Mouse (Mus musculus): ENCODE measurements around the gene Gm11042. TPM values are rescaled to one million over a fixed set of nuclear protein-coding genes. Genes with fewer than 3 reads are reported as not detected.

Gm11042 gene
- not detected in 2 replicates for polyA plus RNA-seq (2015; fragmentation: Nextera tagmentation; extraction: Ambion mirVana)

DNA sequence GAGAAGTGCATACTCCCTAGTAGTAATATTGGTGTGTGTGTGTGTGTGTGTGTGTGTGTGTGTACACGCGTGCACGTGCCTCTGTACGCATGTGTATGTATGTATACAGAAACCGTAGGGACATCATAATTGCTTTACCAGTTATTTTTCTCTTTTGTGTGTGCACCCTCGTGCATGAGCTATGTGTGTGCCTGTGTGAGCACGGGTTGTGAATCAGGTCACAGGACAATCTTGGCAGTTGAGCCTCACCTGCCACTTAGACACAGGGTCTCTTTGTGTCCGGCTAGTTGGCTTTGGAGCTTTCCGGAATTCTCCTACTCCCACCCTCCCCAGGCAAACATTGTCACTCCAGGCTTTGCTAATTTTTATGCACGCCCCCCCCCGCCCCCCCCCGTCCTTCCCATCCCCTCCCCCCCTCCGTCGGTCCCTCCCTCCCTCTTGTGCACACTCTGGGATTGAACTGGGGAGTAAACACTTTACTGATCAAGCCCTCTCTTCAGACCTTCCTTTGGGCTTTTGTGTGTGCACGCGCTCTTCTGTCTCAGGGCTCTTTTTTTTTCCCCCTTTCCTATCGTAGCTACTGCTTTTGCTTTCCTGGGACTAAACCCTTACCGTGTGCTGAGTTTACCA lies at the start of gene Gm11042:
TSS of gene Gm11042 (minus strand) at position 51 of the 630 bp plus-strand sequence.
- 19% methylated on average over 18 of the region's 18 CpGs for WGBS
- H3K9me3 ChIP-seq = no peaks in the 10 kb centered on the region
- peak within 1 kb of the TSS; percentile 58 for H3K4me2 ChIP-seq (replicated peaks)
- ATAC-seq (replicated peaks) = peak; percentile 82
- peak within 1 kb of the TSS; percentile 61 for H3K9ac ChIP-seq (replicated peaks)
- peak within 1 kb of the TSS; percentile 42 for H3K4me3 ChIP-seq
- no peaks in the 10 kb centered on the region for H3K27me3 ChIP-seq
- H3K4me1 ChIP-seq = 0 out of 2 replicates have a peak, but pooled peaks cover 3% of the 10 kb centered on the region
- no peaks in the 10 kb centered on the region for H3K36me3 ChIP-seq
- H3K27ac ChIP-seq (replicated peaks) = peak within 1 kb of the TSS; percentile 85

DNA sequence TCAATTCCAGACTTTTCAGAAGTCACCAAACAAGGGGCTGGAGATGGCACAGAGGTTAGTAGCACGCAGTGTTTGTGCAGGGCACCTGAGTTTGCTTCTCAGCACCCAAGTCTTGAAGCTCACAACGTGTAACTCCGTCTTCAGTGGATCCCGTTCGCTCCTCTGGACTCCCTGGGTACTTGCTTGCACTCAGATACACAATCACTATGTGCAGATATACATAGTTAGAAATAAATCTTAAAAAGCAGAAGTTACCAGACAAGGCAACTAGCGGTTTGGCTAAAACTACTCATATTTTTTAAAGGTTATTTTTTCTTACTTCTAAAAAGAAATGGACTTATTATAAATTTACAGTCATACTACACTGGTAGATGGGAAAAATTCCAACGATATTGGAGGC lies 48.3 kb upstream of the Gm11042 start:
- Histone ChIP-seq H3K9ac (replicated peaks) (no peak overlapping the region), H3K9me3 (no peaks in the 10 kb centered on the region), H3K4me3 (no peak overlapping the region), H3K4me1 (no peaks in the 10 kb centered on the region), H3K27me3 (no peaks in the 10 kb centered on the region), H3K36me3 (no peaks in the 10 kb centered on the region), H3K4me2 (replicated peaks) (no peak overlapping the region), H3K27ac (replicated peaks) (no peak overlapping the region)
- WGBS = 91% methylated on average over 7 of the region's 7 CpGs
- ATAC-seq (replicated peaks) = no peak

DNA sequence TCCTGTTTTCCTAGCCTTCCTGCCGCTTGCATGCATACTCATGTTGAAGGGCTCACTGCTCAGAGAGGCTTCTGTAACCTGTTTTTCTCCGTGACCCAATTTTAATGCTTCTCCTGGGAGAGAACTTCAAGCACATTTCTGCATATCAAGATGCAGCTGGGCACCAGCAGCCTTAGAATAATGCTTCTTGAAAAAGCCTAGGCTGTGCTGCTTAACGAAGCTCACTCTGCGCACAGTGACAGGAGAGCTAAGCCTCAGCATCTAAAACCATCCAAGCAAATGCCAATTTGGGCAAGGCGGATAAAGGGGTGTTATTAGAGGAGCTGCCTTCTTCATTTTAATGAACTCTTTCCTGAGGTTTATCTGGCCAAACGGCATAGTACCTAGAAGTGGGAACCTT lies 46.9 kb upstream of the Gm11042 start:
- H3K27me3 ChIP-seq = no peaks in the 10 kb centered on the region
- H3K4me2 ChIP-seq (replicated peaks) = no peak overlapping the region
- H3K4me3 ChIP-seq = no peak overlapping the region
- H3K36me3 ChIP-seq = no peaks in the 10 kb centered on the region
- 27% methylated on average over 6 of the region's 6 CpGs for WGBS
- H3K27ac ChIP-seq (replicated peaks) = no peak overlapping the region
- no peak overlapping the region for H3K9ac ChIP-seq (replicated peaks)
- H3K9me3 ChIP-seq = no peaks in the 10 kb centered on the region
- no peak for ATAC-seq (replicated peaks)
- H3K4me1 ChIP-seq = no peaks in the 10 kb centered on the region

DNA sequence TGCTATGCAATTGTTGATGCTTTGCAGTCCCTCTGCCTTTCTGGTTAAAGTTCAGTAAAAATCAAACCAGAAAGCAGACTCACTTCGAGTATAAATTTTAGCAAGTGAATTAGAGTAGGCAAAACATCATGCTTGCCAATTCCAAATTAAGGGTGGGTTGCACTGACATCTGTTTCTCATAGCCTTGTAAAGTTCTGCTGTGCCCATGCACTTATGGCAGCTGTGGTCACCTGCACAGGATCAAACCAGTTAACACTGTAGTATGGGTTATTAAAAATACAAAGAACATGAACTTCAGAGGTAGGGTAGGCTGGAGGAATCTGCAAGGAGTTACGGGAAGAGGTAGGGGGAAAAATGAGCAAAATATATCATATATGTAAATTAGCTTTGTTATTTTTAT lies 46.3 kb upstream of the Gm11042 start:
- no peaks in the 10 kb centered on the region for H3K4me1 ChIP-seq
- no peaks in the 10 kb centered on the region for H3K36me3 ChIP-seq
- H3K9ac ChIP-seq (replicated peaks) = no peak overlapping the region
- no peak overlapping the region for H3K4me3 ChIP-seq
- H3K9me3 ChIP-seq = no peaks in the 10 kb centered on the region
- 75% methylated on average over 2 of the region's 2 CpGs for WGBS
- no peak overlapping the region for H3K27ac ChIP-seq (replicated peaks)
- no peak for ATAC-seq (replicated peaks)
- no peak overlapping the region for H3K4me2 ChIP-seq (replicated peaks)
- H3K27me3 ChIP-seq = no peaks in the 10 kb centered on the region

DNA sequence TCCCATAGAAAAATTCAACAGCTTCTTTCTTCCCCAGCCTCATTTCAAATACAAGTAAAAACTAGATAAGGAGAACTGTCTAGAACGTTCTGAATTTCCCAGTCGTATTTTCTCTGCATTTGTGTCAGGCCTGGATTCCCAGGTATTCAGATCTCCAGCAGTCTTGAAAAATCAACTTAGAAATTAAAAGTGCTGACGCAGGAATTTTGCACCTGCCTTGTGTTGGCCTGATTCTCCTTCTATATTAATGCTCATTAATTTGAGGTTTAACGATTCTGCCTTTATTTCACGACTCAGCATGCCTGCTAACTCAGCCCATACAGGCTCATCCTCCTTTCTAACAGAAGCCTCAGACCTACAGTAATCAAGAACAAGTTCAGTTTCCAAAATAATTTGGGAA lies 43.6 kb upstream of the Gm11042 start:
- Histone ChIP-seq H3K4me2 (replicated peaks) (no peak overlapping the region), H3K36me3 (no peaks in the 10 kb centered on the region), H3K4me1 (no peaks in the 10 kb centered on the region), H3K27ac (replicated peaks) (no peak overlapping the region), H3K27me3 (no peaks in the 10 kb centered on the region), H3K9me3 (no peaks in the 10 kb centered on the region), H3K4me3 (no peak overlapping the region), H3K9ac (replicated peaks) (no peak overlapping the region)
- 67% methylated on average over 5 of the region's 5 CpGs for WGBS
- no peak for ATAC-seq (replicated peaks)

DNA sequence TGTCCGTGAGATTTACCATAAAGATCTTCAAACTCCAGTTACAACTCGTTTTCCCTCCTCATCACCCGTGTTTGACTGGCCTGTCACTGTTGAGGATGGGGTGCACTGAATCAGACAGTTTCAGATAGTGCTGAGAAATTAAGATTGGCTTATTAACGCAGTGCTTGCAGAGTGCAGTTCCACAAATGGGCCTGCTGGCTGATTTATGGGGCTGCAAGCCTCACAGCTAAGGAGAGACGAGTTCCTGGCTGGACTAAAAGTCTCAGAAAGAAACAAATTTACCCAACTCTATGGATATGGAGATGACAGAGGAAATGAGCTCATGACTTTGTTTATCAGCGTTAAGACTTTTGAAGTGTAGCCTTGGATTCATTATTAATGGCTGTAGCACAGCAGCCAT lies 41.6 kb upstream of the Gm11042 start:
- no peaks in the 10 kb centered on the region for H3K27me3 ChIP-seq
- H3K9me3 ChIP-seq = no peaks in the 10 kb centered on the region
- H3K27ac ChIP-seq (replicated peaks) = no peak overlapping the region
- H3K4me2 ChIP-seq (replicated peaks) = no peak overlapping the region
- 51% methylated on average over 6 of the region's 6 CpGs for WGBS
- H3K4me3 ChIP-seq = no peak overlapping the region
- no peak for ATAC-seq (replicated peaks)
- H3K9ac ChIP-seq (replicated peaks) = no peak overlapping the region
- H3K36me3 ChIP-seq = no peaks in the 10 kb centered on the region
- no peaks in the 10 kb centered on the region for H3K4me1 ChIP-seq

DNA sequence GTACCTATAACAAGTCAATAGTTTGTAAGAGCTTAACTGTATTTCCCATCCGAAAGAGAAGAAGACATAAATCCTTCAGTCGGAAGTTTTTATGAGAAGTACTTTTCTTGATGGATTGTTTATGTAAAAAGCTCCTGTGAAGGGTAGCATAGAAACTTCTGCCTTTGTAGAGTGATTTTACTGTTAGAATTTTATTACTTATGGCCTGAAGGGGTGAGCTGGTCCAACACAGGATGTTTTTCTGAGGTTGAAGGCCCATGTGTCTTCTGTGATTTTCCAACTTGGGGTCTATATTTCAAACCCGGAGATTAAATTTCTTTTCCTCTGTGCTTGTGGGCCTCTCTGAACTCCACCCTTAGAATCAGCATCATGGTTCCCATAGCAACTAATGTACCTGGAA lies 26.5 kb upstream of the Gm11042 start:
- Histone ChIP-seq H3K4me1 (no peaks in the 10 kb centered on the region), H3K9me3 (no peaks in the 10 kb centered on the region), H3K36me3 (no peaks in the 10 kb centered on the region), H3K9ac (replicated peaks) (no peak overlapping the region), H3K4me2 (replicated peaks) (no peak overlapping the region), H3K27ac (replicated peaks) (no peak overlapping the region), H3K27me3 (no peaks in the 10 kb centered on the region), H3K4me3 (no peak overlapping the region)
- 88% methylated on average over 3 of the region's 3 CpGs for WGBS
- ATAC-seq (replicated peaks) = no peak

DNA sequence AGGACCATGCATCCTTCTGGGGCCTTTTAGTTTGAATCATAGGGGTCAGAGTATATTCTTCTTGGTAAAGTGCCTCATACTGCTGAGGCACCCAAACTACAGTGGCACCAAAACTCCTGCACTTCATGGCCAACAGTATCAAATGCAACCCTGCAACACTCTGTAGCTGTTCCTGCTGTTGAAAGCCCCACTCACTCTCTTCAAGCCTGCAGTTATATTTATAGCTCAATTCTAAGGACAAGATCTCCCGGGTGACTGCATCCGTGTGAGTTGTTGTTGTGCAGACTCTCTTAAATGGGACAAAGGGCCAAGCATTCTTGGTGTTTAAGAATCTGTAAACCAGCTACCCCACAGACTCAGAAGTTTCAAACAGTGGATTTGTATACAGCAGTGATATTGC lies 23.9 kb upstream of the Gm11042 start:
- WGBS = 72% methylated on average over 2 of the region's 2 CpGs
- no peak for ATAC-seq (replicated peaks)
- Histone ChIP-seq H3K9ac (replicated peaks) (no peak overlapping the region), H3K4me2 (replicated peaks) (no peak overlapping the region), H3K9me3 (no peaks in the 10 kb centered on the region), H3K36me3 (no peaks in the 10 kb centered on the region), H3K4me3 (no peak overlapping the region), H3K27ac (replicated peaks) (no peak overlapping the region), H3K27me3 (no peaks in the 10 kb centered on the region), H3K4me1 (no peaks in the 10 kb centered on the region)

DNA sequence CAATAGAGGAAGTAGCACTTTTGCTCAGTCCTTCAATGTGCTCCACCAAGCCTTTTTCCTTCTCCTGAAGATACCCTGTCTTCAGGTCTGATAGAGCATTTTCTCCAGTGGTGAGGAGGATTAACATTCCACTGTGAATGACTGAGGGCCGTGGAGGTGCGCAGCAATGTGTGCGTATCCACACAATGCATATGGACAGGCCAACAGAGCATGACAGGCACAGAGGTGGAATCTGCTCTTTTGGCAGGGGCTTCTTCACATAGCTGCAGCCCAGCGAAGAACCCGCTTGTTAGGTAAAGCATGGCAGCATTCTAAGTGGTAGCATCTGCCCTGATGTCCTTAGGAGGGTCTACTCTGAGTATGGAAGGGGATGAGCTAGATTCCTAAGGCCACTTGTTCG lies 17.5 kb upstream of the Gm11042 start:
- 87% methylated on average over 6 of the region's 6 CpGs for WGBS
- no peaks in the 10 kb centered on the region for H3K36me3 ChIP-seq
- no peak for ATAC-seq (replicated peaks)
- H3K4me3 ChIP-seq = no peak overlapping the region
- H3K4me1 ChIP-seq = no peaks in the 10 kb centered on the region
- no peak overlapping the region for H3K27ac ChIP-seq (replicated peaks)
- H3K9ac ChIP-seq (replicated peaks) = no peak overlapping the region
- no peaks in the 10 kb centered on the region for H3K9me3 ChIP-seq
- no peak overlapping the region for H3K4me2 ChIP-seq (replicated peaks)
- H3K27me3 ChIP-seq = no peaks in the 10 kb centered on the region

DNA sequence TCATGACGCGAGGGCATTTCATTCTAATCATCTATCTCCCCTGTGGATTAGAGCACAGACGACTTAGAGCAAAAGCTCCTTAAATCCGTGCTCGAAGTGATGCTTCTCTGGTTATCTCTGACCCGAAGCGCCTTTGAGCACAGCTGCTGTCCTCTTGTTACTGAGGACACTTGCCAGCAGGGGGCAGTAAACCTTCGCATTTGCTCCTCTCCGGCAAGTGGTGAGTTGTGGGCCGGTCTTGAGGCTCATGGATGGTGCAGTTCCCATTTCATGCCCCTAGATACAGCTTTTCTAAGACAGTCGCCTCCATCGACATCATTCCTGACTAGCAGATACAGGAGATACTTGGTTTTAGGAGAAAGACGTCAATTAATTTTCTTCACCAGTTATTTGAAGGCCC lies 16.8 kb upstream of the Gm11042 start:
- ATAC-seq (replicated peaks) = peak; percentile 78
- Histone ChIP-seq H3K27me3 (no peaks in the 10 kb centered on the region), H3K9ac (replicated peaks) (no peak overlapping the region), H3K36me3 (no peaks in the 10 kb centered on the region), H3K4me2 (replicated peaks) (no peak overlapping the region), H3K4me3 (no peak overlapping the region), H3K4me1 (no peaks in the 10 kb centered on the region), H3K9me3 (no peaks in the 10 kb centered on the region), H3K27ac (replicated peaks) (no peak overlapping the region)
- 18% methylated on average over 13 of the region's 13 CpGs for WGBS

DNA sequence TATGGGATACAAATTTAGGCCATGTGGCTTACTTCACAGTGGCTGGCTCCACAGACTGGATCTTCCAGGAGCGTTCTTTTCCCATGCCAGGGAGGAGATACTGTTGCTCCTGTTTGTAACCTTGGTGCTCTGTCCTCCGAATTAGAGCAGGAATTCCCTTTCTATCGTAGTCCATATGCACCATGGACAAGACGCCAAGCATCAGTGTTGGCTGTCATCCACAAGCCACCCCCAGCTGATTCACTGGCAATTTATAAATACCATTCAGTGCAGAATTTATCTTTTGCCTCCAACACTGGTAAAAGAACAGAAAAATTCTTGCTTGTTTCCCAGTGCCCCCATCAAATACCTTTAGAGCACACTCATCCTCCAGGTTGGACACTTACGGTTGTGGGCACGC lies 13.6 kb upstream of the Gm11042 start:
- WGBS = 85% methylated on average over 6 of the region's 6 CpGs
- Histone ChIP-seq H3K4me2 (replicated peaks) (no peak overlapping the region), H3K9me3 (no peaks in the 10 kb centered on the region), H3K4me3 (no peak overlapping the region), H3K36me3 (no peaks in the 10 kb centered on the region), H3K27ac (replicated peaks) (no peak overlapping the region), H3K9ac (replicated peaks) (no peak overlapping the region), H3K4me1 (no peaks in the 10 kb centered on the region), H3K27me3 (no peaks in the 10 kb centered on the region)
- ATAC-seq (replicated peaks) = no peak

DNA sequence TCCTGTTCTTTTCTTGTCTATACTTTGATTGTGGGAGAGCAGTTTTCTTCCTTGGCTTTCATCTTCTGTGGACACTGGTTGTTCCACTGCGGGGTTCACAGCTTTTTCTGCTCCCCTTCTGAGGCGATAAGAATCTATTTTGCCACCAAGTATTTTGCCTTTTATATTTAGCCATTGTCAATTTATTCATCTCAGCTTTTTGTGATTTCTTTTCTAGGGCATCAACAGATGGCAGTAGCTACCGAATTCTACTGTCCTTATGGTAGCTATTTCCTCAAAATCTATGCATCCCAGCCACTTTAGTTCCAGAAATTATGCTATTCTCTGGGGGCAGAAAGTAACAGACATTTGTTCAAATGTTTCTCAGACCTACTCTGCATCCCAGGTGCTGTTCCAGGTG lies 10.4 kb upstream of the Gm11042 start:
- H3K9ac ChIP-seq (replicated peaks) = no peak overlapping the region
- WGBS = 70% methylated on average over 3 of the region's 3 CpGs
- H3K36me3 ChIP-seq = no peaks in the 10 kb centered on the region
- H3K27ac ChIP-seq (replicated peaks) = no peak overlapping the region
- H3K4me1 ChIP-seq = no peaks in the 10 kb centered on the region
- ATAC-seq (replicated peaks) = no peak
- H3K9me3 ChIP-seq = no peaks in the 10 kb centered on the region
- no peak overlapping the region for H3K4me2 ChIP-seq (replicated peaks)
- H3K27me3 ChIP-seq = no peaks in the 10 kb centered on the region
- no peak overlapping the region for H3K4me3 ChIP-seq

DNA sequence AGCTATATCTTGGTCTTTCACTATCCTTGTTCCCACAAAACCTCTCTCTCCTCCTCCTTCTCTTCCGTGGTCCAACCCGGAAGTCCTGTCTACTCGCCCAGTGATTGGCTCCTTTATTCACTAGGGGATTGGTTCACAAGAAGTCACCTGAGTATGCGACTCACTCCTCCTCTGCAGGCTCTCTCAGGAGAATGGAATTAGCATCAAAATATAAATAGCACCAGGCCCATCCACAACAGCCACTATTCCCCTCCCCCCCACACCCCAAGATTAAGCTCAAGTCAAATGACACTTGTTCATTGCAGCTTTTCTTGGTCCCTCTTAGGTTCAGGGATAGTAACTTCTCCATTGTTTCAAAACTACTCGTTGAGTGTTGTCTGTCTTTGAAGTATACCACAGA lies 5.8 kb upstream of the Gm11042 start:
- Histone ChIP-seq H3K9me3 (no peaks in the 10 kb centered on the region), H3K36me3 (no peaks in the 10 kb centered on the region), H3K4me1 (no peaks in the 10 kb centered on the region), H3K27me3 (no peaks in the 10 kb centered on the region), H3K27ac (replicated peaks) (no peak overlapping the region), H3K4me2 (replicated peaks) (no peak overlapping the region), H3K4me3 (no peak overlapping the region), H3K9ac (replicated peaks) (no peak overlapping the region)
- WGBS = 81% methylated on average over 5 of the region's 5 CpGs
- ATAC-seq (replicated peaks) = no peak
